Mouse (Mus musculus) CH12F3 (cell line): ENCODE data around the gene Uqcc2.

ENCODE experiments used
- in situ Hi-C: fragments of 300-500 bp; cut with MboI; formaldehyde crosslinking; loops from 2 replicates; pipeline ENCODE4 v1.14.3; 2020; ENCODE audit warnings: low sequenced_read_pairs

The Uqcc2 gene

GRCm38 (mm10) chr17:27081868-27082267 lies 51.8 kb downstream of the Uqcc2 start:
- in situ Hi-C loops, result no loop called here

GRCm38 (mm10) chr17:27078499-27078898 lies 55.2 kb downstream of the Uqcc2 start:
- in situ Hi-C loops, result no loop called here

GRCm38 (mm10) chr17:27077920-27078319 lies 55.8 kb downstream of the Uqcc2 start:
- in situ Hi-C loops, result no loop called here

- in situ Hi-C loops, result no loop called here
These were observed 56.6 kb downstream of the Uqcc2 start for GRCm38 (mm10) chr17:27077133-27077532.

- in situ Hi-C loops, result no loop called here
These were observed 58.6 kb downstream of the Uqcc2 start for GRCm38 (mm10) chr17:27074849-27075745.

GRCm38 (mm10) chr17:27074236-27074635 lies 59.5 kb downstream of the Uqcc2 start:
- in situ Hi-C loops, result no loop called here

- in situ Hi-C loops, result no loop called here
These were observed 59.9 kb downstream of the Uqcc2 start for GRCm38 (mm10) chr17:27073778-27074177.

- in situ Hi-C loops, result no loop called here
These were observed 60.6 kb downstream of the Uqcc2 start for GRCm38 (mm10) chr17:27073126-27073525.
